11 mouse cellular contexts compared by ENCODE assay signal in the genomic region with DNA sequence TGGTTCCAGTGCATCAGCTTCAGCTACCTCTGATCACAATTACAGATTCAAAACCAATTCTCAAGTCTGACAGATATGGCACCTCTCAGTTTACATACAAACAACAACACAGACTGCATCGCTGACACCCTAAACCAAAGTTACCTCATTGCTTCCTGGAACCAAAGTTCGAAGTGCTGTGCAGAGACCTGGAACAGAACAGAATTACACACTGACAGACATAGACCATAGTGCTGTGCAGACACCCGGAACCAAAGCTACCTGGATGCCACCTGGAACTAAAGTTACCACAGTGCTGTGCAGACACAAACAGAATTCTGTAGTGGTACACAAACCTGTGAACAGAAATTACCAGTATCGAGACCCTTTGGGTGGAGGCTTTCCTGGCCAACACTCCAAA. TPM values are rescaled to one million over a fixed set of nuclear protein-coding genes. Genes with fewer than 3 reads are reported as not detected.
"Had no signal": no experiment of that assay in that cellular context is flagged by ENCODE, and none has a peak within 500 bp of the region (broad histone marks: within the 10 kb centered on the region; RNA-seq: fewer than 3 reads in every experiment).

No protein-coding gene starts in this region.

- H3K27ac ChIP-seq: hindbrain, postnatal 0 days; limb, embryonic 15.5 days; liver, embryonic 14.5 days; midbrain, embryonic 13.5 days; neural tube, embryonic 15.5 days; stomach, postnatal 0 days had no signal

- ATAC-seq: hindbrain, postnatal 0 days; midbrain, embryonic 13.5 days had no signal

- H3K4me3 ChIP-seq: limb, embryonic 15.5 days; midbrain, embryonic 13.5 days; neural tube, embryonic 15.5 days had no signal

- DNase-seq: layer of hippocampus, postnatal 36 days; lung, adult 18-20 months; lung, postnatal 36 days; right cerebral cortex, adult 18-20 months; right cerebral cortex, postnatal 25 days had no signal

- H3K9ac ChIP-seq: limb, embryonic 15.5 days; liver, embryonic 14.5 days; midbrain, embryonic 13.5 days; neural tube, embryonic 15.5 days had no signal

- H3K27me3 ChIP-seq: limb, embryonic 15.5 days; midbrain, embryonic 13.5 days; neural tube, embryonic 15.5 days had no signal

- H3K36me3 ChIP-seq: limb, embryonic 15.5 days; neural tube, embryonic 15.5 days had no signal

- H3K4me2 ChIP-seq: limb, embryonic 15.5 days; midbrain, embryonic 13.5 days; neural tube, embryonic 15.5 days had no signal

- H3K9me3 ChIP-seq: limb, embryonic 15.5 days; midbrain, embryonic 13.5 days; neural tube, embryonic 15.5 days had no signal

RNA-seq across cellular contexts. Expression of a gene that starts 33.6 kb away (rescaled TPM):
- polyA plus RNA-seq: stomach, postnatal 0 days had no signal
